ENCODE assay signal across 20 mouse cellular contexts in genomic region chr9:32971421-32971820, GRCm38 (mm10).
DNase-seq lines count a peak whose midpoint lies in the region; ATAC-seq and TF ChIP-seq lines count a peak whose summit lies in the region.
"Had no signal": no experiment of that assay in that cellular context is flagged by ENCODE, and none has a peak within 500 bp of the region (broad histone marks: within the 10 kb centered on the region; RNA-seq: fewer than 3 reads in every experiment).

No protein-coding gene starts in this region.

- WGBS in heart, embryonic 11.5 days (ENCODE audit: insufficient replicate concordance) = 84% methylated on average over 5 of the region's 5 CpGs
- 77% methylated on average over 5 of the region's 5 CpGs for WGBS in heart, postnatal 0 days
- WGBS in limb, embryonic 14.5 days = 50% methylated on average over 5 of the region's 5 CpGs

- DNase-seq in heart, adult 18-20 months = peak; percentile 65 to 81
- no peak for DNase-seq in heart, postnatal 0 days (ENCODE audit: low spot score)
- peak; percentile 58 for DNase-seq in limb, embryonic 14.5 days (ENCODE audit: low spot score)
- no peak for DNase-seq in urinary bladder, postnatal 10 days (ENCODE audit: low spot score)
- no peak for DNase-seq in cerebellum, postnatal 14 days
- DNase-seq: adrenal gland, postnatal 10 days; cerebellum, adult 9-10 months; kidney, adult 11 months; kidney, postnatal 25 days; layer of hippocampus, adult 9-11 months; midbrain, embryonic 14.5 days; right cerebral cortex, postnatal 14 days; thymus, postnatal 4 days had no signal

- H3K36me3 ChIP-seq in heart, embryonic 11.5 days (ENCODE audit: control insufficient read depth, insufficient read depth, low read length) = no peaks in the 10 kb centered on the region
- H3K36me3 ChIP-seq in heart, postnatal 0 days (replicated peaks; ENCODE audit: control insufficient read depth, insufficient read depth, low read length) = no peaks in the 10 kb centered on the region
- no peaks in the 10 kb centered on the region for H3K36me3 ChIP-seq in limb, embryonic 14.5 days (ENCODE audit: control insufficient read depth, insufficient read depth, low read length)
- H3K36me3 ChIP-seq: forebrain, embryonic 15.5 days; G1E; hindbrain, embryonic 12.5 days had no signal

- H3K4me3 ChIP-seq in heart, embryonic 11.5 days (ENCODE audit: low read depth, low read length) = no peak overlapping the region
- no peak overlapping the region for H3K4me3 ChIP-seq in brown adipose tissue, adult 24 weeks (ENCODE audit: insufficient read depth, low read depth, low read length)
- no peak overlapping the region for H3K4me3 ChIP-seq in heart, postnatal 0 days (ENCODE audit: low read depth, low read length)
- no peak overlapping the region for H3K4me3 ChIP-seq in limb, embryonic 14.5 days (replicated peaks; ENCODE audit: low read length)
- H3K4me3 ChIP-seq: erythroblast, embryonic 14.5 days; forebrain, embryonic 15.5 days; hindbrain, embryonic 12.5 days had no signal

- H3K4me2 ChIP-seq in heart, embryonic 11.5 days = no peak overlapping the region
- no peak overlapping the region for H3K4me2 ChIP-seq in heart, postnatal 0 days (ENCODE audit: low read depth, low read length)
- no peak overlapping the region for H3K4me2 ChIP-seq in limb, embryonic 14.5 days (replicated peaks; ENCODE audit: low read depth, low read length, severe bottlenecking)
- H3K4me2 ChIP-seq: forebrain, embryonic 15.5 days; hindbrain, embryonic 12.5 days had no signal

- no peak for TF ChIP-seq CTCF in heart, postnatal 0 days (IDR thresholded peaks at IDR 0.05; ENCODE audit: low read depth)

- H3K9ac ChIP-seq in heart, embryonic 11.5 days (ENCODE audit: low read depth, low read length) = no peak overlapping the region
- H3K9ac ChIP-seq in heart, postnatal 0 days (replicated peaks; ENCODE audit: low read depth, low read length) = no peak overlapping the region
- no peak overlapping the region for H3K9ac ChIP-seq in limb, embryonic 14.5 days (ENCODE audit: low read depth, low read length, severe bottlenecking)
- H3K9ac ChIP-seq: forebrain, embryonic 15.5 days; hindbrain, embryonic 12.5 days; liver, embryonic 14.5 days had no signal

- no peak for TF ChIP-seq POLR2A in limb, embryonic 14.5 days (IDR thresholded peaks at IDR 0.05; ENCODE audit: borderline replicate concordance, extremely low read depth, insufficient read depth, insufficient read length)

- H3K27me3 ChIP-seq in heart, embryonic 11.5 days (ENCODE audit: control insufficient read depth, insufficient read depth, low read length) = no peaks in the 10 kb centered on the region
- H3K27me3 ChIP-seq in heart, postnatal 0 days (ENCODE audit: control insufficient read depth, insufficient read depth, low read length) = no peaks in the 10 kb centered on the region
- H3K27me3 ChIP-seq in limb, embryonic 14.5 days (ENCODE audit: control insufficient read depth, insufficient read depth, low read length) = no peaks in the 10 kb centered on the region
- H3K27me3 ChIP-seq: forebrain, embryonic 15.5 days; hindbrain, embryonic 12.5 days had no signal

- no peak for ATAC-seq in heart, embryonic 11.5 days (replicated peaks; ENCODE audit: insufficient number of reproducible peaks, low FRiP score, low TSS enrichment)
- ATAC-seq in heart, postnatal 0 days (ENCODE audit: insufficient read depth, low read depth) = no peak
- peak; percentile 37; the same call in 1 of the 2 replicates for ATAC-seq in limb, embryonic 14.5 days (ENCODE audit: low FRiP score, low read depth)
- ATAC-seq: forebrain, embryonic 15.5 days had no signal

- TF ChIP-seq EP300 in heart, postnatal 0 days (IDR thresholded peaks at IDR 0.05; ENCODE audit: low read depth) = no peak

- H3K27ac ChIP-seq in heart, embryonic 11.5 days (ENCODE audit: low read depth, low read length) = no peak overlapping the region
- H3K27ac ChIP-seq in brown adipose tissue, adult 24 weeks (replicated peaks; ENCODE audit: low read depth, low read length) = peak overlapping the region; percentile 37
- H3K27ac ChIP-seq in heart, postnatal 0 days (ENCODE audit: low read depth) = peak overlapping the region; percentile 58
- peak overlapping the region; percentile 45 for H3K27ac ChIP-seq in limb, embryonic 14.5 days (replicated peaks; ENCODE audit: low read depth, low read length)
- H3K27ac ChIP-seq: forebrain, embryonic 15.5 days; hindbrain, embryonic 12.5 days; liver, embryonic 14.5 days had no signal

- no peaks in the 10 kb centered on the region for H3K9me3 ChIP-seq in heart, embryonic 11.5 days (replicated peaks; ENCODE audit: control insufficient read depth, low read length)
- H3K9me3 ChIP-seq in heart, postnatal 0 days (replicated peaks; ENCODE audit: control insufficient read depth, low read length) = no peaks in the 10 kb centered on the region
- no peaks in the 10 kb centered on the region for H3K9me3 ChIP-seq in limb, embryonic 14.5 days (ENCODE audit: control insufficient read depth, low read length)
- H3K9me3 ChIP-seq: forebrain, embryonic 15.5 days; G1E; hindbrain, embryonic 12.5 days had no signal

- H3K4me1 ChIP-seq in heart, embryonic 11.5 days (ENCODE audit: control insufficient read depth, insufficient read depth, low read length) = no peaks in the 10 kb centered on the region
- H3K4me1 ChIP-seq in brown adipose tissue, adult 24 weeks (ENCODE audit: control insufficient read depth, insufficient read depth, insufficient read length, low read length) = peaks cover 4% of the 10 kb centered on the region; the same call in 1 of the 2 replicates
- H3K4me1 ChIP-seq in heart, postnatal 0 days (ENCODE audit: control insufficient read depth, insufficient read depth) = peaks cover 5% of the 10 kb centered on the region; the same call in 1 of the 2 replicates
- peaks cover 31% of the 10 kb centered on the region for H3K4me1 ChIP-seq in limb, embryonic 14.5 days (ENCODE audit: control insufficient read depth, insufficient read depth, low read length)
- H3K4me1 ChIP-seq: forebrain, embryonic 15.5 days; hindbrain, embryonic 12.5 days had no signal

Comparison
In these comparisons a context has a peak if more than half of its experiments do, and no peak if none do; other contexts are left out.
1. DNase-seq: peak in heart, adult 18-20 months (2 of 2) and limb, embryonic 14.5 days (single experiment); none in heart, postnatal 0 days (single experiment), urinary bladder, postnatal 10 days (single experiment) and cerebellum, postnatal 14 days (0 of 2).